Mouse (Mus musculus): ENCODE results near the gene Pxt1. TPM values are rescaled to one million over a fixed set of nuclear protein-coding genes. Genes with fewer than 3 reads are reported as not detected.

Gene Pxt1
- polyA plus RNA-seq, 1 experiment, result not detected

- DNase-seq (ENCODE audit: low spot score), result no peak
Observed at GRCm38 (mm10) chr17:28947011-28947939, 3.6 kb upstream of the Pxt1 start.

GRCm38 (mm10) chr17:28944481-28944880 is 841 bp upstream of the Pxt1 start:
- no peak for DNase-seq (ENCODE audit: low spot score)

GRCm38 (mm10) chr17:28942101-28942500 is 1.5 kb downstream of the Pxt1 start:
- DNase-seq (ENCODE audit: low spot score), result no peak

GRCm38 (mm10) chr17:28940776-28941555 is 2.7 kb downstream of the Pxt1 start:
- no peak for DNase-seq (ENCODE audit: low spot score)

- DNase-seq (ENCODE audit: low spot score), result no peak
Observed at GRCm38 (mm10) chr17:28936622-28937345, 6.9 kb downstream of the Pxt1 start.

- DNase-seq (ENCODE audit: low spot score), result no peak
Observed at GRCm38 (mm10) chr17:28936133-28936532, 7.5 kb downstream of the Pxt1 start.

GRCm38 (mm10) chr17:28934120-28934916 is 9.3 kb downstream of the Pxt1 start:
- no peak for DNase-seq (ENCODE audit: low spot score)

- no peak for DNase-seq (ENCODE audit: low spot score)
Observed at GRCm38 (mm10) chr17:28932274-28932673, 11.4 kb downstream of the Pxt1 start.

- no peak for DNase-seq (ENCODE audit: low spot score)
Observed at GRCm38 (mm10) chr17:28931436-28932211, 12.0 kb downstream of the Pxt1 start.

- peak; percentile 67 for DNase-seq (ENCODE audit: low spot score)
Observed at GRCm38 (mm10) chr17:28930392-28931074, 13.1 kb downstream of the Pxt1 start.

- no peak for DNase-seq (ENCODE audit: low spot score)
Observed at GRCm38 (mm10) chr17:28929369-28929768, 14.3 kb downstream of the Pxt1 start.

- no peak for DNase-seq (ENCODE audit: low spot score)
Observed at GRCm38 (mm10) chr17:28928004-28928403, 15.6 kb downstream of the Pxt1 start.

- no peak for DNase-seq (ENCODE audit: low spot score)
Observed at GRCm38 (mm10) chr17:28926866-28927635, 16.6 kb downstream of the Pxt1 start.

GRCm38 (mm10) chr17:28926380-28926779 is 17.3 kb downstream of the Pxt1 start:
- peak; percentile 66 for DNase-seq (ENCODE audit: low spot score)

GRCm38 (mm10) chr17:28924957-28925595 is 18.6 kb downstream of the Pxt1 start:
- DNase-seq (ENCODE audit: low spot score), result no peak

- no peak for DNase-seq (ENCODE audit: low spot score)
Observed at GRCm38 (mm10) chr17:28922096-28922495, 21.5 kb downstream of the Pxt1 start.

- DNase-seq (ENCODE audit: low spot score), result no peak
Observed at GRCm38 (mm10) chr17:28921086-28921485, 22.6 kb downstream of the Pxt1 start.

GRCm38 (mm10) chr17:28916520-28916919 is 27.1 kb downstream of the Pxt1 start:
- DNase-seq (ENCODE audit: low spot score), result no peak
